Mouse (Mus musculus) hindbrain, embryonic 16.5 days (tissue): Measurements from ENCODE around the gene Kif26a. TPM values are rescaled to one million over a fixed set of nuclear protein-coding genes. Genes with fewer than 3 reads are reported as not detected.

Experiments
- ATAC-seq: fragments of 200-750 bp; cut with Nextera tagmentation; 2 replicates; pipeline ENCODE4 v1.8.0; 2017; ENCODE audit warnings: moderate TSS enrichment, moderate library complexity
- H3K27ac ChIP-seq: fragments of 300-500 bp; sonication (generic); 2 replicates; pipeline ENCODE4 v1.5.1; 2014; ENCODE audit warnings: low read depth, mild to moderate bottlenecking, control low read depth, low read length, moderate library complexity
- H3K27me3 ChIP-seq: fragments of 300-500 bp; sonication (generic); replicated peaks from 2 replicates; pipeline ENCODE4 v1.6.1; 2014; ENCODE audit warnings: low read length; ENCODE audit not compliant: control insufficient read depth, insufficient read depth
- H3K36me3 ChIP-seq: fragments of 300-500 bp; sonication (generic); 2 replicates; pipeline ENCODE4 v1.6.1; 2014; ENCODE audit warnings: mild to moderate bottlenecking, low read length, moderate library complexity, mixed read lengths; ENCODE audit not compliant: control insufficient read depth, insufficient read depth
- H3K4me1 ChIP-seq: fragments of 300-500 bp; sonication (generic); 2 replicates; pipeline ENCODE4 v1.6.1; 2014; ENCODE audit warnings: low read depth, low read length; ENCODE audit not compliant: control insufficient read depth, insufficient read depth
- H3K4me2 ChIP-seq: fragments of 300-500 bp; sonication (generic); 2 replicates; pipeline ENCODE4 v1.6.1; 2014; ENCODE audit warnings: mild to moderate bottlenecking, low read length, control low read depth, moderate library complexity
- H3K4me3 ChIP-seq: fragments of 300-500 bp; sonication (generic); 2 replicates; pipeline ENCODE4 v1.5.1; 2014; ENCODE audit warnings: mild to moderate bottlenecking, low read length, control low read depth, moderate library complexity
- H3K9ac ChIP-seq: fragments of 300-500 bp; sonication (generic); 2 replicates; pipeline ENCODE4 v1.6.1; 2014; ENCODE audit warnings: low read depth, mild to moderate bottlenecking, control low read depth, low read length, moderate library complexity
- H3K9me3 ChIP-seq: fragments of 300-500 bp; sonication (generic); 2 replicates; pipeline ENCODE4 v1.6.1; 2014; ENCODE audit warnings: mild to moderate bottlenecking, low read length, moderate library complexity; ENCODE audit not compliant: control insufficient read depth
- WGBS: fragments of 180-500 bp; shearing (Covaris S2); extraction: QIAGEN DNeasy Blood & Tissue Kit; methylation state at CpG from one replicate; pipeline ENCODE4 v1.1.7; 2014; 5-methylcytosine and 5-hydroxymethylcytosine counted together
- polyA plus RNA-seq: library from polyadenylated mRNA; unstranded; fragments of >200 nt; fragmentation: Nextera tagmentation; extraction: Ambion mirVana; gene quantifications from 2 replicates; pipeline ENCODE4 v1.2.1, GENCODE M21; 2015

The Kif26a gene
- polyA plus RNA-seq, 1 experiment from 2014 or later: 2.5 TPM

- peak overlapping the region; percentile 96 for H3K4me2 ChIP-seq
- WGBS: 2% methylated on average over 14 of the region's 14 CpGs
- H3K4me3 ChIP-seq: peak overlapping the region; percentile 62
- H3K27ac ChIP-seq: no peak overlapping the region; the same call in 1 of the 2 replicates
- 0 out of 2 replicates have a peak, but pooled peaks have one; percentile 9 for ATAC-seq
- peaks cover 29% of the 10 kb centered on the region for H3K4me1 ChIP-seq
- H3K27me3 ChIP-seq: peaks cover 39% of the 10 kb centered on the region
- no peaks in the 10 kb centered on the region for H3K9me3 ChIP-seq
- H3K36me3 ChIP-seq: no peaks in the 10 kb centered on the region
- H3K9ac ChIP-seq: peak overlapping the region; percentile 73
These were observed 2.7 kb upstream of the Kif26a start for GRCm38 (mm10) chr12:112143116-112143832.

- Histone ChIP-seq H3K9ac (peak overlapping the region; percentile 73), H3K27ac (peak overlapping the region; percentile 42), H3K4me1 (peaks cover 29% of the 10 kb centered on the region), H3K4me3 (peak overlapping the region; percentile 62), H3K9me3 (no peaks in the 10 kb centered on the region), H3K4me2 (peak overlapping the region; percentile 96), H3K36me3 (no peaks in the 10 kb centered on the region), H3K27me3 (peaks cover 39% of the 10 kb centered on the region)
- no peak for ATAC-seq
- under 1% methylated on average over 42 of the region's 52 CpGs for WGBS
These were observed 2.2 kb upstream of the Kif26a start for GRCm38 (mm10) chr12:112143833-112144201.

GRCm38 (mm10) chr12:112144377-112145115, 1.5 kb upstream of the Kif26a start:
- peak overlapping the region; percentile 42; the same call in 1 of the 2 replicates for H3K27ac ChIP-seq
- peaks cover 39% of the 10 kb centered on the region for H3K27me3 ChIP-seq
- WGBS: under 1% methylated on average over 46 of the region's 46 CpGs

GRCm38 (mm10) chr12:112145211-112145874, 665 bp upstream of the Kif26a start:
- ATAC-seq: peak; percentile 67
- Histone ChIP-seq H3K9ac (peak overlapping the region; percentile 71), H3K9me3 (no peaks in the 10 kb centered on the region), H3K27me3 (peaks cover 42% of the 10 kb centered on the region), H3K36me3 (no peaks in the 10 kb centered on the region), H3K4me2 (peak overlapping the region; percentile 96), H3K27ac (no peak overlapping the region), H3K4me1 (peaks cover 33% of the 10 kb centered on the region), H3K4me3 (peak overlapping the region; percentile 62)
- 0% methylated on average over 37 of the region's 37 CpGs for WGBS

More at GRCm38 (mm10) chr12:112144377-112145115, 1.5 kb upstream of the Kif26a start:
- H3K4me1 ChIP-seq: peaks cover 29% of the 10 kb centered on the region
- no peaks in the 10 kb centered on the region for H3K36me3 ChIP-seq
- H3K9me3 ChIP-seq: no peaks in the 10 kb centered on the region
- ATAC-seq: no peak
- peak overlapping the region; percentile 73 for H3K9ac ChIP-seq
- peak overlapping the region; percentile 62 for H3K4me3 ChIP-seq
- peak overlapping the region; percentile 96 for H3K4me2 ChIP-seq

- peak overlapping the region; percentile 62 for H3K4me3 ChIP-seq
- WGBS: 28% methylated on average over 5 of the region's 5 CpGs
- H3K27me3 ChIP-seq: peaks cover 30% of the 10 kb centered on the region
- H3K36me3 ChIP-seq: no peaks in the 10 kb centered on the region
- peak overlapping the region; percentile 96 for H3K4me2 ChIP-seq
- peaks cover 37% of the 10 kb centered on the region for H3K4me1 ChIP-seq
- H3K9me3 ChIP-seq: no peaks in the 10 kb centered on the region
- H3K27ac ChIP-seq: no peak overlapping the region
- H3K9ac ChIP-seq: peak overlapping the region; percentile 71
- ATAC-seq: no peak
These were observed 1.4 kb downstream of the Kif26a start for GRCm38 (mm10) chr12:112147365-112147764.

- Histone ChIP-seq H3K27ac (no peak overlapping the region), H3K4me2 (peak overlapping the region; percentile 2; the same call in 1 of the 2 replicates), H3K4me3 (no peak overlapping the region), H3K36me3 (no peaks in the 10 kb centered on the region), H3K4me1 (peaks cover 32% of the 10 kb centered on the region), H3K9me3 (no peaks in the 10 kb centered on the region), H3K9ac (no peak overlapping the region), H3K27me3 (peaks cover 20% of the 10 kb centered on the region)
- no peak for ATAC-seq
- WGBS: 64% methylated on average over 7 of the region's 7 CpGs
These were observed 4.0 kb downstream of the Kif26a start for GRCm38 (mm10) chr12:112150011-112150410.

GRCm38 (mm10) chr12:112151244-112151979, 5.4 kb downstream of the Kif26a start:
- no peak overlapping the region for H3K4me2 ChIP-seq

GRCm38 (mm10) chr12:112151980-112152362, 6.0 kb downstream of the Kif26a start:
- H3K4me3 ChIP-seq: no peak overlapping the region
- no peak overlapping the region for H3K9ac ChIP-seq
- no peak overlapping the region for H3K4me2 ChIP-seq
- WGBS: 61% methylated on average over 6 of the region's 6 CpGs
- no peaks in the 10 kb centered on the region for H3K9me3 ChIP-seq
- H3K4me1 ChIP-seq: peaks cover 30% of the 10 kb centered on the region
- no peaks in the 10 kb centered on the region for H3K36me3 ChIP-seq
- H3K27ac ChIP-seq: no peak overlapping the region
- peaks cover 13% of the 10 kb centered on the region for H3K27me3 ChIP-seq
- ATAC-seq: no peak

More at GRCm38 (mm10) chr12:112151244-112151979, 5.4 kb downstream of the Kif26a start:
- Histone ChIP-seq H3K27me3 (peaks cover 14% of the 10 kb centered on the region), H3K4me3 (no peak overlapping the region), H3K36me3 (no peaks in the 10 kb centered on the region), H3K9me3 (no peaks in the 10 kb centered on the region), H3K27ac (no peak overlapping the region), H3K9ac (no peak overlapping the region), H3K4me1 (peaks cover 31% of the 10 kb centered on the region)
- 46% methylated on average over 12 of the region's 12 CpGs for WGBS
- no peak for ATAC-seq
